Mouse (Mus musculus): Measurements from ENCODE around the gene Taar8a.

DNA sequence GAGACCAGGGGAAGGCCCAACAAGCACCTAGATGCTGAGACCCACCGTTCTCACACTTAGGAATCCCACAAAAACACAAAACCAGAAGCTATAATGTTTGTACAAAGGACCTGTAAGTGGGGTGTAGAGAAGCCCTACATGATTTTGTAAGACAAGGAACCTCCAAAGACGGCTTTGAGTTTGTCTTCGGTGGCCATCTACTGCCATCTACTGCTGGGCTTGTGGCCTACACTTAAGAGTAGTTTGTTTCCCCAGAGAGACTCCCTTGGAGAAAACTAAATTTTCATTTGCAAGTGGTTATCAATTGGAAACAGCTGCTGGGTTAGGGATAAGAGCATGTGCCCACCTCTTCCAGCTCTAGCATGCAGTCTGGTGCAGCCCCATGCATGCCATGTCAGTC lies 3.9 kb downstream of the Taar8a start:
- TF ChIP-seq CTCF (IDR thresholded peaks at IDR 0.05; ENCODE audit: low read depth) (peak; percentile 51), EP300 (IDR thresholded peaks at IDR 0.05; ENCODE audit: low read depth) (no peak)
